Mouse (Mus musculus) kidney, embryonic 14.5 days (tissue): ENCODE results near the gene Col24a1. TPM values are rescaled to one million over a fixed set of nuclear protein-coding genes. Genes with fewer than 3 reads are reported as not detected.

Source experiments
- ATAC-seq: fragments of 200-750 bp; cut with Nextera tagmentation; 2 replicates; pipeline ENCODE4 v1.8.0; 2017; ENCODE audit warnings: moderate number of reproducible peaks, mild to moderate bottlenecking, moderate TSS enrichment, moderate library complexity; ENCODE audit not compliant: low FRiP score, low TSS enrichment
- H3K27ac ChIP-seq: fragments of 300-500 bp; sonication (generic); 2 replicates; pipeline ENCODE4 v1.5.1; 2014; ENCODE audit warnings: low read depth, mild to moderate bottlenecking, low read length, moderate library complexity, mixed read lengths
- H3K27me3 ChIP-seq: fragments of 300-500 bp; sonication (generic); 2 replicates; pipeline ENCODE4 v1.6.1; 2014; ENCODE audit warnings: mild to moderate bottlenecking, low read length; ENCODE audit not compliant: control insufficient read depth, insufficient read depth
- H3K36me3 ChIP-seq: fragments of 300-500 bp; sonication (generic); 2 replicates; pipeline ENCODE4 v1.6.1; 2014; ENCODE audit warnings: low read length, mixed read lengths; ENCODE audit not compliant: control insufficient read depth, insufficient read depth
- H3K4me1 ChIP-seq: fragments of 300-500 bp; sonication (generic); 2 replicates; pipeline ENCODE4 v1.6.1; 2014; ENCODE audit warnings: low read length, mixed read lengths; ENCODE audit not compliant: control insufficient read depth, insufficient read depth
- H3K4me2 ChIP-seq: fragments of 300-500 bp; sonication (generic); replicated peaks from 2 replicates; pipeline ENCODE4 v1.6.1; 2014; ENCODE audit warnings: low read depth, mild to moderate bottlenecking, low read length
- H3K4me3 ChIP-seq: fragments of 300-500 bp; sonication (generic); 2 replicates; pipeline ENCODE4 v1.5.1; 2014; ENCODE audit warnings: mild to moderate bottlenecking, low read length
- H3K9ac ChIP-seq: fragments of 300-500 bp; sonication (generic); 2 replicates; pipeline ENCODE4 v1.6.1; 2014; ENCODE audit warnings: low read depth, mild to moderate bottlenecking, low read length, moderate library complexity
- H3K9me3 ChIP-seq: fragments of 300-500 bp; sonication (generic); 2 replicates; pipeline ENCODE4 v1.6.1; 2016; ENCODE audit warnings: low read length; ENCODE audit not compliant: control insufficient read depth
- WGBS: fragments of 180-500 bp; shearing (Covaris S2); extraction: QIAGEN DNeasy Blood & Tissue Kit; methylation state at CpG from one replicate; pipeline ENCODE4 v1.1.7; 2014; 5-methylcytosine and 5-hydroxymethylcytosine counted together
- polyA plus RNA-seq: library from polyadenylated mRNA; unstranded; fragments of >200 nt; fragmentation: Nextera tagmentation; extraction: Ambion mirVana; gene quantifications from 2 replicates; pipeline ENCODE4 v1.2.1, GENCODE M21; 2014

The Col24a1 gene
- polyA plus RNA-seq, 1 experiment from 2014 or later = 2.1 TPM

DNA sequence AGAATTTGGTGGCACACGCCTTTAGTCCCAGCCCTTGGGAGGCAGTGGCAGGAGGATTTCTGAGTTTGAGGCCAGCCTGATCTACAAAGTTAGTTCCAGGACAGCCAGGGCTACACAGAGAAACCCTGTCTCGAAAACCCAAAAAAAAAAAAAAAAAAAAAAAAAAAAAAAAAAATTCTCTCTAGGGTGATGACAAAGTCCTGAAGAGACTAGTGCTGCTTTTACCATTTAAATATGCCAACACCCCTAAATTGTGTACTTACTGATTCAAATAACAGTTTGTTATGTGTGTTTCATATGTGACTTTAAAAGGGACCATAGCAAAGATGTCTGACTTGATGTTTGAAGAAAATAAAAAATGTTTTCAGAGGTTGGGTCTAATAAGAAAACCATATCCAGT lies 262.1 kb downstream of the Col24a1 start:
- Histone ChIP-seq H3K4me1 (no peaks in the 10 kb centered on the region), H3K36me3 (no peaks in the 10 kb centered on the region), H3K27ac (no peak overlapping the region), H3K9ac (no peak overlapping the region), H3K4me2 (no peak overlapping the region), H3K27me3 (no peaks in the 10 kb centered on the region), H3K9me3 (no peaks in the 10 kb centered on the region), H3K4me3 (no peak overlapping the region)
- ATAC-seq = no peak
- WGBS = 88% methylated on average over 2 of the region's 2 CpGs

DNA sequence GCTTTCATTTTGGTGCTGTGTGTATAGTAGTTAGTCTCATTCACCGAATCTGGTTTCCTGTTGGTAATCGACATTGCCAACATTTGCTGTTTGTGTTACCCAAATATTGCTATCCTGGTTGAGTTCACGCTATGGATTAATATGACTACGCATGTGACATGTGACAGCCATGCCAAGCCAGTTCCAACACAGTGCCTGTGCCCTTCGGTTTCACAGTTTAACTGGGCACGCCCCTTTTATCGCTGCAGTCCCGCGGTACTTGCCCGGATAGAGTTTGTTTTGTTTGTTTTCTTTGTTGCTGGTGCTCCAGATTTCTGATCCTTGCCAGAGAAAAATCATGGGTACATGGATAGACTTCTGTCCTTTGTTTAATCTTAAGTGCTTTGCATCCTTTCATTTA lies 263.9 kb downstream of the Col24a1 start:
- H3K27me3 ChIP-seq = no peaks in the 10 kb centered on the region
- ATAC-seq = no peak
- H3K4me2 ChIP-seq = no peak overlapping the region
- WGBS = 89% methylated on average over 10 of the region's 10 CpGs
- no peaks in the 10 kb centered on the region for H3K9me3 ChIP-seq
- H3K4me1 ChIP-seq = no peaks in the 10 kb centered on the region
- no peak overlapping the region for H3K4me3 ChIP-seq
- no peak overlapping the region for H3K27ac ChIP-seq
- H3K36me3 ChIP-seq = no peaks in the 10 kb centered on the region
- H3K9ac ChIP-seq = no peak overlapping the region

DNA sequence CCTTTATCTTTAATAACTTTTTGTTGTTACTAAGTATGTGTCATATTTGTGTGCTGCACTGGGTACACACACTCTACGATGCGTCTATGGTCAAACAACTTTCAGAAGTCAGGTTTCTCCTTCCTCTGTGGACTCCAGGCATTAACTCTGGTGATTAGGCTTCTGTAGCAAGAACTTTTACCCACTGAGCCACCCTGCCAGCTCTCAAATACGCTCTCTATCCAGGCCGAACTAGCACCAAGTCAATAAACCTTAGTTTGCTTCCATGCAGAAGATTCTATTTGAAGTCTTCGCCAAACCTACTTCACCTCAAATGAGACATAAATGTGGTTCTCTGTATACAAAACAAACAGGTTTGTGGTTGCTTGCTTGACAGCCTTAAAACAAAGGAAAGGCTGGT lies 267.4 kb downstream of the Col24a1 start:
- Histone ChIP-seq H3K27ac (no peak overlapping the region), H3K36me3 (no peaks in the 10 kb centered on the region), H3K4me1 (no peaks in the 10 kb centered on the region), H3K4me3 (no peak overlapping the region), H3K9ac (no peak overlapping the region), H3K4me2 (no peak overlapping the region), H3K27me3 (no peaks in the 10 kb centered on the region), H3K9me3 (peaks cover 2% of the 10 kb centered on the region; the same call in 1 of the 2 replicates)
- no peak for ATAC-seq
- WGBS = 92% methylated on average over 5 of the region's 5 CpGs

DNA sequence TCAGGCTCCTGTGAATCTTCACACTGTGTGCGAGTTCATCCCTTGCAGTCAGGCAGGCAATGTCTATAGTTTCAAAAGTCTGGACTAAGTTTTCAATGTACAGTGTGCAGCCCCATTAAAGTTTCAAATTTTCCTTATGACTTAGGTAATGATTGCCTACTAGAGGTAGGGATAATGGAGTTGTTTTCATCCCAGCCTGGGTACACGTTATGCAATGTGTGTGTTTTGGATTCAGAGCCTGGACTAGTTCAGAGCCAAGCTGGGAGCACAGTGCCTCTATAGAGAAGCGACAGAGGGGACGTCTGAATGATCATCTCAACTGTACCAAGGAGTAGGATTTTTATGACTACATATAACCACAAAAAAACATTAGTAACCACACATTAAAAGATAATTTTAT lies 267.8 kb downstream of the Col24a1 start:
- no peak overlapping the region for H3K4me2 ChIP-seq
- no peak overlapping the region for H3K27ac ChIP-seq
- no peak overlapping the region for H3K4me3 ChIP-seq
- H3K36me3 ChIP-seq = no peaks in the 10 kb centered on the region
- no peaks in the 10 kb centered on the region for H3K4me1 ChIP-seq
- no peak for ATAC-seq
- H3K9ac ChIP-seq = no peak overlapping the region
- WGBS = 88% methylated on average over 4 of the region's 4 CpGs
- H3K27me3 ChIP-seq = no peaks in the 10 kb centered on the region
- H3K9me3 ChIP-seq = peaks cover 2% of the 10 kb centered on the region; the same call in 1 of the 2 replicates

DNA sequence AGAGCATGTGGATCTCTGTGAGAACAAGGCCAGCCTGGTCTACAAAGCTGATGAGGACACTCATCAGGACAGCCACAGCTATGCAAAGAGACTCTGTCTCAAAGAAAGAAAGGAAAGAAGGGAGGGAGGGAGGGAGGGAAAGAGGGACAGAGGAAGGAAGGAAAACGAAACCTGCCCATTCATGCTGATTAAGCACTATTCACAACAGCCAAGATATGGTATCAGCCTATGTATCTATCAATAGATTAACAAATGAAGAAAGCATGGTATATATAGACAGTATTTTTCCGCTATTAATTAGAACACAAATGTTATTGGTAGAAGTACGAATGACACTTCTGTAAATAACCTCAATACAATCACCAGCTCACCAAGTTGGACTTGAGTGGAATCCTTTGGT lies 282.2 kb downstream of the Col24a1 start:
- Histone ChIP-seq H3K4me1 (peaks cover 8% of the 10 kb centered on the region; the same call in 1 of the 2 replicates), H3K4me3 (no peak overlapping the region), H3K27me3 (no peaks in the 10 kb centered on the region), H3K4me2 (no peak overlapping the region), H3K36me3 (peaks cover 16% of the 10 kb centered on the region), H3K9me3 (no peaks in the 10 kb centered on the region), H3K27ac (no peak overlapping the region), H3K9ac (no peak overlapping the region)
- WGBS = 85% methylated on average over 3 of the region's 3 CpGs
- ATAC-seq = no peak

DNA sequence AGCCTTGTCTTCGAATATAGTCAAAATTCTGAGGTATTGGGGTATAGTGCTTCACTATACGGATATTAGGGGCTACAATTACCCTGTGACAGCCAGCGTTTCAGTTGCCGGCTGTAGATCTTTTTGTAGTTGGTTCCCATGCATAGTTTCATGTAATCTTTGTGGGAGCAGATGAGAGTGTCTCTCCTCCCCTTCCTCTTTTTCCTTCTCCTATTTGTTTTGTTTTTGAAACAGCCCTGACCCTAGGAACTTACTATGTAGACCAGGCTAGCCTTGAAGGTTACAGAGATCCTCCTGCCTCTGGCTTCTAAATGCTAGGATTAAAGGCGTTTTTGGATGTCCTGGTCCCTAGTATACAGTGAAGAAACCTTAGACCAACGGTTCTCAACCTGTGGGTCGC lies 283.1 kb downstream of the Col24a1 start:
- no peaks in the 10 kb centered on the region for H3K27me3 ChIP-seq
- no peaks in the 10 kb centered on the region for H3K9me3 ChIP-seq
- H3K4me3 ChIP-seq = no peak overlapping the region; the same call in 1 of the 2 replicates
- peaks cover 8% of the 10 kb centered on the region; the same call in 1 of the 2 replicates for H3K4me1 ChIP-seq
- H3K36me3 ChIP-seq = peaks cover 23% of the 10 kb centered on the region
- no peak overlapping the region for H3K4me2 ChIP-seq
- H3K27ac ChIP-seq = no peak overlapping the region
- H3K9ac ChIP-seq = no peak overlapping the region
- no peak for ATAC-seq
- WGBS = 87% methylated on average over 7 of the region's 7 CpGs

DNA sequence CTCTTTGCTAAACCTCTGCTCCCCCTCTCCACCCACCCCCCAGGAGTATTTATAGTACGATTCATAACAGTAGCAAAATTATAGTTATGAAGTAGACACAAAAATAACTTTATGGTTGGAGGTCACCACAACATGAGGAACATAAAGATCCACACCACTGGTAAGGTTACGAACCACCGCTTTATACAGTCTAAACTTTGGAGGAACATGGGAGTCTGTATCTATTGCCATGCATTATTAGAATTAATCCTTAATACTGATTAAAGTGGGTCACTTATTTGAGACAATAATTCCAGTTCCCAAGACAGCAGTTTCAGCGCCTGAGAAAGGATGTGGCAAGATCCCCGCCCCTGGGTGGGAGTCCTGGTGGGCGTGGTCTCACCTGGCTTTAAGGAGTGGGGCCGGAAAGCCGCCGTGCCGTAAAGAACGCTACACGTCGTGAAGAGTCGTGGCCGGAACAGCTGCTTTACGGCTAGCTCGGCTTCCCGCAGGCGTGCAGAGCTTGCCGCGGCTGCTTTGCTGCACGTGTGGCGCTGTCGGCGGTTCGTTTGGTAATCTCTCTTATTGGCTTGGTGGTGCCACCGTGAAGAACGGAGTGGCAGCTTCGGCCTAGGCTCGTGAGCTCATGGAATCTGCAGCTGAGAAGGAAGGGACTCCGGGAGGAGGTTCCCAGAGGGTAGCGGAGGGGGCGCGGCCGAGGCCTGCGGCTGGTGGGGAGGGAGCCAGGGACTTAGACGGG lies 283.6 kb downstream of the Col24a1 start, which contains the start of gene Znhit6:
Gene Znhit6 (plus strand): TSS at position 463 of the 739 bp plus-strand sequence.
- Histone ChIP-seq H3K27ac (no peak within 1 kb of the TSS), H3K9me3 (no peaks in the 10 kb centered on the region), H3K4me3 (peak within 1 kb of the TSS; percentile 92), H3K9ac (peak within 1 kb of the TSS; percentile 73), H3K36me3 (peaks cover 28% of the 10 kb centered on the region), H3K4me2 (peak within 1 kb of the TSS; percentile 88), H3K27me3 (no peaks in the 10 kb centered on the region), H3K4me1 (peaks cover 8% of the 10 kb centered on the region; the same call in 1 of the 2 replicates)
- WGBS = 6% methylated on average over 37 of the region's 37 CpGs
- ATAC-seq = peak; percentile 92

DNA sequence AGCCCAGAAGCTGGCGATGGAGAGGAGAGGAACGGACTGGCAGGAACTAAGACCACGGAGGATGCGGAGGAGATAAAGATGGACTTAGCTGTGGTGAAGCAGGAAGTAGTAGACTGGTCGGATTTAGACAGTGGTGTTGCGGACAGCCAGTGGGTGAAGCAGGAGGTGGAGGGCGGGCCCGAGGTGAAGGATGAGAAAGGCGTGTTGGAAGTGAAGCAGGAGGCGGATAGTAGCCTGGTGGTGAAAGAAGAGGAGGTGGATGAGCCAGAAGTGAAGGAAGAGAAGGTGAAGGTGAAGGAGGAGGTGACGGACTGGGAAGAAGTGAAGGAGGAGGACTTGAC lies 284.2 kb downstream of the Col24a1 start:
- WGBS = 0% methylated on average over 11 of the region's 11 CpGs
- Histone ChIP-seq H3K4me2 (peak overlapping the region; percentile 88), H3K4me1 (peaks cover 8% of the 10 kb centered on the region; the same call in 1 of the 2 replicates), H3K27me3 (no peaks in the 10 kb centered on the region), H3K36me3 (peaks cover 32% of the 10 kb centered on the region), H3K27ac (no peak overlapping the region), H3K4me3 (peak overlapping the region; percentile 92), H3K9ac (peak overlapping the region; percentile 73), H3K9me3 (no peaks in the 10 kb centered on the region)
- ATAC-seq = no peak

DNA sequence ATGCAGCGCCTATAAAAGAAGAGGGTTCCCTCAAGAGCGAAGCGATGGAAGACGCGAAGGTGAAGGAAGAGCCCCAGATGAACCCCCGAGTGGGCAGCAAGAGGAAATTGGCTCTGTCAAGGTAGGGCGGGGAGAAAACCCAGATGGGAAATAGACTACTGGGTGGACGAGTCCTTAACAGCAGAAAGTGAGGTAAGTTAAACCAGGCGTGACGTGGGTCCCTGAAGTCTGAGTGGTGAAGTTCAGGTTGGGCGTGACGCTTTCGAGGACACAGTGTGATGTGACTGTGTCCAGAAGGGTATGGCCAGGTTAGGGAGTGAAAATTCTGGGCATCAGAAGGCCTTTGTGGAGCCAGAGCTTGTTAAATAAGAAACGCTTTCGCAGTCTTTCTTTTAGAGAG lies 284.6 kb downstream of the Col24a1 start:
- ATAC-seq = peak; percentile 13; the same call in 1 of the 2 replicates
- WGBS = 26% methylated on average over 15 of the region's 15 CpGs
- H3K4me3 ChIP-seq = peak overlapping the region; percentile 92
- peaks cover 8% of the 10 kb centered on the region; the same call in 1 of the 2 replicates for H3K4me1 ChIP-seq
- H3K36me3 ChIP-seq = peaks cover 34% of the 10 kb centered on the region
- H3K27me3 ChIP-seq = no peaks in the 10 kb centered on the region
- peak overlapping the region; percentile 88 for H3K4me2 ChIP-seq
- no peak overlapping the region for H3K27ac ChIP-seq
- H3K9me3 ChIP-seq = no peaks in the 10 kb centered on the region
- H3K9ac ChIP-seq = peak overlapping the region; percentile 73
